Mouse (Mus musculus) CD4-positive helper T cell, adult 2 months (primary cell): ENCODE data around the gene C8a.

Experiments
- DNase-seq: peaks from one replicate; pipeline ENCODE4 v3.0.0-alpha.2; 2012; ENCODE audit warnings: low read depth, missing footprints, low spot score

Gene C8a

DNA sequence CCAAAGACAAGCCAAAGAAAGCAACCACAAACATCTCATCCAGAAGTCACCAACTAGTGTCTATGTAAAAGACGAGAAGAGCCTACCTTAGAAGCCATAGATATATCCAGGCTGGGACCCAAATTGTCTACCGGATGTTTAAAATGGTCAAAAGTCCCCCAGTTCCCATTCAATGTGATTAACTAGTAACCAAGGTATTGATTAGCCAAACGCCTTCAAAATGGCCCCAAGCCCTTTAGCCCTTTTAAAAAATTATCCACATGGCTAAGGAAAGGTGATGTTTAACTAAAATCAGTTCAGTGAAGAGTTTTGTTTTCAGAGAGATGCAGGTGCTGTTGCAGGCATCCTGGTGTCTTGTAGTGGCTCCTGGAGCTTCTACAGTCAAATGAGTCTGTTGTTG lies at the start of gene C8a:
Gene C8a (minus strand): TSS at position 76 of the 400 bp plus-strand sequence.
- no peak for DNase-seq

DNA sequence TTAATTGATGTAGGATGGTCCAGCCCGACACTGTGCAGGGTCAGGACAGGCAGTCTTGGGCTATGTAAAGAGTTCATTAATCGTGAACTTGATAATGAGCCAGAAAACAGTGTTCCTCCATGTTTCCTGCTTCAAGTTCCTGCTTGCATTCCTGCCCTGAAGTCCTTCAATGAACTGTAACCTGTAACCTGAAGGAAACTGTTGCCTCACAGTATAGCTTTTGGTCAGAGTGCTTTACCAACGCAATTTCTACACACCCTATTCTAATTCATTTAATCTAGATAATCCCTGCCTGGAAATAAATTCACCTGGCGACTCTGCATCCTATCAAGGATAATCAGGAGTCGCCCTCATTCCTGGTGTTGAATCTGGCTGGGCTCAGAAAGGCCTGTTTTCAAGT lies 49.2 kb upstream of the C8a start:
- DNase-seq = no peak

DNA sequence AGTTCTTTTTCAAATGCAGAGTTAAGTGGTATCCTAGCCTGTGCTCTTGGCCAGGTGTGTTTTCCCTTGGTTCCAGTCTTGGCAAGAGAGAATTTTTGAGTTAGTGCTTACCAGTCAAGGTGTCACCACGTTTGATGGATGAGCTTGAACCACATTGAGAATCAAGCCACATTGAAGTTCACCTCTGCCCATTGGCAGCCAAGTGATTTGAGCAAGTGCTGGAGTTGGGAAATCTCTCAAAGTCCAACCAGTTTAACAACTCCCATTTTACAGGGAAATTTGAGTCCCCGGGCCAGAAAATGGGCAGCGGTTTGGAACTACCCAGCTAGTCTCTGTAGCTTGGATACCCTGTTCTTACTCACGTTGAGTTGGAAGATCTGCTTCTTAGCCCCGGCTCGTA lies 41.8 kb upstream of the C8a start:
- no peak for DNase-seq

DNA sequence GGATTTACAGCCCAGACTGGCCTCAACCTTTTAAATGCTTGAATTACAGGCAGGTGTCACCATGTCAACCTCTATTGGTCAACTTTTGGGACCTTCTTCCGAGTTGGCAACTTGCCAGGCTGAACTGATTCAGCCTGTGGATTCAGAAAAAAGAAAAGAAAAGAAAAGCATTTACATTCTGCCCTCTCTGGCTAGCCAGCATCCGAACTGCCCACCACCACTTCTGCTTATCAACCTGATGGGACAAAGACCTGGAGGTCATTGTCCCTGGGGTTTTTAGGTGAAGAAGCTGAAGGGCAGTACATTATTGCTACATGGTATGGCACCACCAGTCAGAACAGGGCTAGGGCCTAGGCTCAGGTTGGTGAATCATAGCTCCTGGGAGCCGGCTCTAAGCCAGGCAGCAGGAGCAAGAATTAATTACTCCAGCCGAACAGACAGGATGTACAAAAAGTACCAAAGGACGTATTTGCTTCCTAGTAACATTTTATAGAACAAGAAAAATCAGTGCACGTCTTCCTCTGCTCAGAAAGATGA lies 38.6 kb upstream of the C8a start:
- no peak for DNase-seq

DNA sequence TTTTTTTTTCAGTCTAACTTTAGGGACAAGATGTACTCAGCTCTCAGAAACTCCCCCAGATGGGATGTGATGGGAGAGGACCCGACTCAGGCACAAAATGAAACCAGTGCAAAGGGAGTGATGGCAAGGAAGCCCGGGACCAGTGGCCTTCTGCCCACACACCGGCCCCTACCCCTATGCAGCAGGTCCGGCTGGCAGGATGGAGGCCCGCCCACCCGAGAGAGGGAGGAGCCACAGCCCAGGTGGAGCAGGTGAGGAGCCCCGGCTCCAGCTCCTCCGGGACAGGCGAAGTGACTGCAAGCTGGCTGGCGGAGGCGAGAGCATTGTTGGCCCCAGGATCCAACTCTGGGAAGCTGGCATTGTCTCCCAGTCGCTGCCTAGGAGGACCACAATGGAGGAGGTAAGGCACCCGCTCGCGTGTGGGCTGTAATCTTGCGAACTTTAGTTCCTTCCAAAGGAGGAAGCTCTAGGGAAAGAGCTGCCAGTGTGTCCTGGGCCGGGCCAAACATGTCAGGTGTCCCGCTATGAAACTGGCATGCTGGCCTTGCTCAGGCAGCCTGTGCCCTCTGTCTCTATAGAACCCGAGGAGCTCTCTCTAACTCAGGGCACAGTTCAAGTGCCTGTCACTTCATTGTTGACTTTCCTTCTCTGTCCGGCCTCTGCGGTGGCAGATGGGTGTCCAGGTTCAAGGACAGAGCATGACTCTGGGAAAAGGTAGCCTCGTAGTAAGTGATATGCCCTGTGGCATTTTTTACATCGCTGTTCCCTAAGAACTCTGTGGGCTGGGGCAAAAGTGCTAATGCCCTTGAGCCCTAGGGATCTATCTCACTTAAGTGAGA lies 37.3 kb upstream of the C8a start, which contains the start of gene Fyb2:
Gene Fyb2 (plus strand): TSS at position 166 of the 839 bp plus-strand sequence.
- no peak for DNase-seq

DNA sequence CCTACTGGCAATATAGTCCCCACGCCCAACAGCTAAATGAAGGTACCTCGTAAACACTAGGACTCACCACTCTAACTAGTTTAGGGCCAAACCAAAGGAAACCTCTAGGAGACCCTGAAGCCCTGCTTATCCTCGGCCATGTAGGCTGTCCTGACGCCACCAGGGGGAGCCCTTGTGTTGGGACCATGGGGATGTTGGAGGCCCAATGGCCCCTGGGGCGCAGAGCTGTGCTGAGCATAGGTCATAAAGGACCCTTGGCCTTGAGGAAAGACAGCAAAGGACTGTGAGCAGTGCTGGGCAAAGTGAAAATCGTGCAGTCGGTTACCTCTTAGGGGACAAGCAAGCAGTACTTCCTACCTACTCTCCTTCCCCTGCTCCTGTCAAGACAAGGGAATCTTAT lies 35.5 kb upstream of the C8a start:
- no peak for DNase-seq

DNA sequence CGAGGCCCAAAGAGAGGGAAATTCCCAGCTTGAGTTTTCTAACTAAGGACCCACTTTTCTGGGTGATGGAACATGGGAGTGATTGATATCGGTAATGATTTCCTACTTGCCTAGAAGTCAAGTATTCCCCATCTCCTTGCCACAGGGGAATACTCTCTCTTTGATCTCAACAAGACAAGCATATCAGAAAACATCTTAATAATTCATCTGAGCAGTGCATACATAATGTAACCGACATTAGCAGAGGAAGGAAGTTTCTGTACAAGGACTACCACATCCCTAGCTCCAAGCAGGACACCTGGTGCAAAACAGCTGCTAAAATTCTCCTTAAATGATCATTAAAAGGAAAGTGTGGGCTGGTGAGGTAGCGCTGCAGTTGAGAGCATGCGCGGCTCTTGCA lies 28.9 kb upstream of the C8a start:
- no peak for DNase-seq

DNA sequence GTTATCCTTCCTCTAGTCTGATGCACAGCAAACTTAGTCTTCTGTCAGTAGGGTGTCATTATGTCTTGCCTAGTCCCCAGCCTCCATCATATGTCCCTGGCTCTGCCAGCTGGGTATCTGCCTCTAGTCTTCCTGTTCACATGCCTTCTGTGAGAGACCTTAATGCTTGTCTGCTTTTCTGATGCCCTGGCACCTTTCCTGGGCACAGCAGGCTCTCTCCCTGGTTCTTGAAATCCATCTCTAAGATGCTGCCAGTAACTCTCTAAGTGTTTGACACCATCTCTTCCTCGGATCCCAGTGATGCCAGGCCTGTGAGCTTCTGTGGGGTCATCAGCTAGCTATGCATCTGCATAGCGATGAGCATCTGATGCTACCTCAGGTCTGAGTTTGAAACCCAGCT lies 26.6 kb upstream of the C8a start:
- no peak for DNase-seq

DNA sequence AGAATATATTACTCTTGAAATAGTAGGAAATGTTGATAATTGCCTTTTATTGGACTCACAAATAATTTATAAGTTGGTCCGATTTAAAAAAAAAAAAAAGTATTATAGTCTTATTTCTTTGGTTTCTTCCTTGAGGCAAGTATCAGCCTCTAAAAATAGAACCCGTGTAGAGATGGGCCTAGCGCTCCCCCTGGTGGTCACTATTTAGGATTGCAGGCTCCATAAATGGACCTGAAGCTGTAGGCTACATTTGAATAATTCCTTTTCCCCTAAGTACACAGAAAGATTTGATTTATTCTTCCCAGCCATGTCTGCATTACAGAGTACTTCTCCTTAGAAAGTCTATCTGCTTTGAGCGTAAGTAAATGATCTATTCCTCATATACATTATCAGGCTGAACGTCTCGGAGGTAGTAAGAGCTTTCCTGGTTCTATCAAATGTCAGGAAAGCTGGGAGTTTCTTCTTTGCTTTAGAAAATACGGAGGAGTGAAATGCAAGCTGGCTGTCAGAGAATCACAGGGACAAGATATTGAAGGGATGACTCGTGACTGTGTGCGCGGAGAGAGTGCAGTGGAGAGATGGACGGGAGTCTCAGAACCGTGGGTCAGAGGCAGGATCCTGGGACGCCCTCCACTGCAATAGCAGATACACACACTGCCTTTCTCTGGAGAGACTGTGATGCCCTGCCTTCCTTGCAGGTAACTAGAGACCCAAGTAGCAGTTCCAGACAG lies 18.0 kb upstream of the C8a start:
- DNase-seq = peak; percentile 16

DNA sequence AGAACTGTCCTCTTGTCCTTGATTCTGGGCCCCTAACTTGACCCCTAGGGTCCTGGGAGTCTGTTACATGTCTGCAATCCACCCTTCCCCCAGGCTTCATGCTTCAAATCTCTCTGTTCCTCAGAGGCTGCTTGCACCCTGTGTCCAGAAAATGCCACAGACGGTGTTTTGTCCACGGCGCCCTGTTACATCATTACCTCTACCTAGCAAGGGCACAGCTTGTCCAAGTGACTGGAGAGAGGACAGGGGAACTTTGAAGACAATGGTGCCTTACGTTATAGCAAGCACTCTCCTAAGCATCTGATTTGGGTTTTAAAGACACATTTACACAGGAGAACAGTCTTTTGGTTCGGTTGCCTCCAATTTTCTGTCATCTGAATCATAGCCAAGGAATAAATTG lies 17.4 kb upstream of the C8a start:
- DNase-seq = no peak

DNA sequence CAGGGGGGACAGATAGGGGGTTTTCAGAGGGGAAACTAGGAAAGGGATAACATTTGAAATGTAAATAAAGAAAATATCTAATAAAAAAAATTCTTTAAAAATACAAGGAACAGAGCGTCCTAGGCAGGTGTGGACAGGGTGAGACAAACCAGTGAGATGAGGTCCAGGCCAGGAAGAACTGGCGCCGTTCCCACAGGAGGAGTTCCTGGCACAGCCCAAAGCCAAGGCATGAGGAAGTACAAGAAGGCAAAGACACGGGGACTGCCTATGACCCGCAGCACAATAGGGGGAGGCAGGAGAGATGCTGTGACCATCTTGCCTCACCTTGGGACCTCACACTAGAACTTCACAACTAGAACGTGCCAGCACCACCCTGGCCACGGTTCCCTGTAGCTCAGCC lies 15.5 kb upstream of the C8a start:
- no peak for DNase-seq

DNA sequence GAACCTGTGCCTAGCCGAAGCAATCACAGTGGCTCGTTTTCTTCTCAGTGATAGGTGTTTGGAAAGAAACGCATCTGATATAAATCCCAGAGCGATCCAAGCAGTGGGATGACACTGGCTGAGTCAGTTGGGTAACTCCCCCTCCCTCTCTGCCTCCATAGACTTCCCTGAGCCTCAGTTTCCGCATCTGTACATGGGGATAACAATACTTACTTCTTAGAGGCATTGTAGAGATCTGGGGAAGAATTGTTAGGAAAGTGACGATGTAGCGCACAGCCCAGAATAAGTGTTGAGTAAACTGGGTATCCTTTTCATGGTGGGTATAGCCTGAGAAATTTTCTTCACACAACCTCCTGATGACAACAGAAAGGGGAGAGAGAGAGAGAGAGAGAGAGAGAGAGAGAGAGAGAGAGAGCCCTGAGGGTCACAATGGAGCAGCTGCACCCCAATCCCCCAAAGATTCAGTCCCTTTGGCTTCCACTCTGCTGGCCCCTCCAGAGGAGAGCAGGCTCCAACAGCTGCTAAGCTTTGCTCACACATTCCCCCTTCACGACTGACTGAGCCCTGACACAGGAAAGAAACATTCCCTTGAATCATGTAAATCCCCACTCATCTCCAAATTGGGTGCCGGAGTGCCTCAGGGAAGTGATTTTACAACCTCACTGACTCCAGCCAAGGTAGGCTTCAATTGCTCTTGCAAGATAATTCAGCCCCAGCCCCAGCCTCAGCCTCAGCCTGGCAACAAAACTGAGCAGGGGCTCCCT lies 12.5 kb upstream of the C8a start:
- no peak for DNase-seq

DNA sequence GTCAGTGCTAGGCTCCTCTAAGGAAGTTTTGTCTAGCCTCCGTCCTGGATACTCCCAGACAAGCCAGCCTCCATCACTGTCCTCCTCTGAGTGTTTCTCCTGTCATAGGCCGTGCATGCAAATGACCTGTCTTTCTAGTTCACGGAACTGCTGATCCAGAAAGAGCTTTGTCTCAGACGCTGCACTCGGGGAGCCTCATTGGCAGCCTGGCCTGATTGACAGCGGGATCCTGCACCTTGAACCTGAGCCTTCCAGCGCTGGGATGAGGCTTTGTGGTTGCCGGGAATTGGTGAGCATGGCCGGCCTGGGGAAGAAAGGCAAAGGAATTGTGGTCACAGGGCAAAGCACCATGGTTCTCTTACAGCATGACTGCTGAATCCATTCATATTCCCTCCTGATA lies 11.3 kb upstream of the C8a start:
- no peak for DNase-seq

DNA sequence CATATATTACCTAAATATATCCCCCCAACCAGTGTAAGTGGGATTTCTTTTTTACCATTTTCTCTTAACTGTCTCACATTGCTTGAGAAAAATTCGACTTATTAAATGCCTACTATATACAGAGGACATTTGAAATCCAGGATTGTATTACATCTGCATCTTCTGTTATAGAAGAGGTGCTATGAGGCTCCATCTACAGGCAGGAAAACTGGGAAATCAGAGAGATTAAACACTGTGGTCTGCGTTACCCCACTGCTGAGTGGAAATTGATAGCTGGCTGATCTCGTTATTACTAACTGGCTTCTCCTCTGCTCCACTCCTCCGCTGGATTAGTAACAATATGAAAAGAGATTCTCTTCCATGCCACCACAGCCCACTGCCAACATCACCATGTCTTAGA lies 366 bp downstream of the C8a start:
- DNase-seq = no peak

DNA sequence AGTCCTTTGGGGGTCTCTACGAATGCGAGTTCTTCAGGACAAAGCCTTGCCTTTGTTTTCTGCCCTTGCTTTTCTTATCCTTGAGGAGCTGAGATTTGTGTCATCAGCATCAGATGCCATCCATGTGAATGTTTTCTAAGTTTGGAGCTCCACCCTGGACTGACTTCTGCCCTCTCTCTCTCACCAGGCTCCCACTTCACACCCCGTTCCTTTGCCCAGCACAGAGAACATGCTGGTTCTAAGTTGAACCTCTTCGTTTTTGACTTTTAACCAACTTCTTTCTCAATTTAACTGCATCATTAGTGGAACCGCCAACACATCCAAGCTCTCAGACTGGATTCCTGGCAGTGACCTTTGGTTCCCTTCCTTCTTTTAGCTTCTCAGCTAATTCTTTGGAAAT lies 6.0 kb downstream of the C8a start:
- DNase-seq = no peak

DNA sequence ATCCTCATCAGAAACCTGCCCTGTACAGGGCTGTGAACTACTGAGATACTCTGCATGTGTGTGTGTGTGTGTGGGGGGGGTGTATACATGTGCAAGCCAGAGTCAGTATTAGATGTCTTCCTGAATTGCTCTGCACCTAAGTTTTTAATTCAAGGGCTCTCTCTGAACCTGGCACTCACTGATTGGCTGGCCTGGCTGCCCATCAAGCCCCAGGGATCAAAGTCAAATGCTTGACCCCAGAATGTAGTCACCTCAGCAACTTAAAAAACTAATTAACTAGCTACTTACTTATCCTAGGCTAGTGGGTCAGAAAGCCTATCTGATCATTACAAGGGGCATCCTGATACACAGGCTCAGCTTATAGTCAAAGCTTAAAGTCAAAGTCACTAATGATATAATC lies 6.6 kb downstream of the C8a start:
- no peak for DNase-seq

DNA sequence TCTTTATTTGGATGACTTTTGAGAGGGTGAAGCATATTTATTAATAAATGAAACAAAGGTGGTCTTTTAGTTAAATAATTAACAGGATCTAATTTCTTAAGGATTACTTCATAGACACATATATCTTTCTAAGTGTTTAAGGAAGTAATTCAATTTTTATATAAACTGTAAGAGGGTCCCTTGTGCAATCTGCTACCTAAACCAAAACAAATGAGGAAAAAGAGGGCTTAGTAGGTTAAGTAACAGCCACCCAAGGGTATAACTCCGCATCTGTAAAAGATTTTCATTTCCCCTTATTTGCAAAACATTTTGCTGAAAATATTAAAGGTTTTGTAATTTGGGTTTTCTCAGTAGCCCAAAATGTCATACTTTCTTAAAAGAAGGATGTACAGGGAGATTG lies 11.8 kb downstream of the C8a start:
- no peak for DNase-seq

DNA sequence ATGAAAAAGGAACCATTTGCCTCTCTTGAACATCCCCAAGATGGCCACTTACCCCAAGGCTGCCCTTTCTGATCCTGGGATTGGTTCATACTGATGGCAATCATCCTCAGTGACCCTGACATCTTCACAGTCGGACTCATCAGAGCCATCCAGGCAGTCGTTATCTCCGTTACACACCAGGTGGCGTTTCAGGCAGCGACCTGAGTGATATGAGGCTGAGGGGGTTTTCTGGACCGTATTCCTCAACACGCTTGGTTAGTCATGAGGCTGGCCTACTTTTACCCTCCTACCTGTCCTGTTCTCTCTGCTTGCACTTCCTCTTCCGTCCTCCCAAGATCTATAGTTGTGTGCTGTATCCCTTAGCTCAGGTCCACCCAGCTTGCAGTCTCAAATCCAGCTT lies 15.0 kb downstream of the C8a start:
- no peak for DNase-seq

DNA sequence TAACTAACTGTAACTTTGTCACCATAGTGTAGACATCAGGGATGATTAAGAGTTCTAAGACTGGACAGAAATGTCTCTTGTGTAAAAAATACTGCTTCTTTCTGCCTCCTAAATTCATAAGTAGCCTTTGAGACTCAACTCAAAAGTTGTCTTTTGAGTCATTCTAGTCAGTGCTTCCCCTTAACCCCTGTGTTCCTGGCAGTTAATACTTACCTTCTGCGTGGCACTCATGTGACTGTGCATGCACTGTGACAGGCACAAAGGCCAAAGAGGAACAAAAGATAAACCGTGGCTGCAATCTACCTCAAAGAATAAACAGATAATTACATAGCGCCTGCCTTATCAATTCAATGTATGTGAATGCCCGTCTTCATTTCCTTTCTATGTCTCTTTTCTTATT lies 18.4 kb downstream of the C8a start:
- no peak for DNase-seq

DNA sequence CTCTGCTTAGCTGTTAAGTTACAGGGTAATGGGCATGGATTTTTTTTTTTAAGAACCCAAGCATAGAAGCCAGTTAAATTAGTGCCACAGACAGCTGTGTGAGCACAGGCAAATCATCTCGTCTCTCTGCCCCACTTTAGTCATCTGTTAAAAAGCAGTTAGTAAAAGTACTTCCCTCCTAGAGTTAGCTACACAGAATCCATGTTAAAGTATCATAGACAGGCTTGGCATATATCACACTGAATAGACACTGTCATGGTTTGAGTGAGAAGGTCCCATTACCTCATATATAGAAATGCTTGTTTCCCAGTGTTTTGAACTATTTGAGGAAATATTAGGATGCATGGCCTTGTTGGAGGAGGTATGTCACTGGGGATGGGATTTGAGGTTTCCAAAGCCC lies 19.2 kb downstream of the C8a start, which contains the start of gene Gm17662:
Gene Gm17662 (plus strand): TSS at position 301 of the 400 bp plus-strand sequence.
- no peak for DNase-seq

DNA sequence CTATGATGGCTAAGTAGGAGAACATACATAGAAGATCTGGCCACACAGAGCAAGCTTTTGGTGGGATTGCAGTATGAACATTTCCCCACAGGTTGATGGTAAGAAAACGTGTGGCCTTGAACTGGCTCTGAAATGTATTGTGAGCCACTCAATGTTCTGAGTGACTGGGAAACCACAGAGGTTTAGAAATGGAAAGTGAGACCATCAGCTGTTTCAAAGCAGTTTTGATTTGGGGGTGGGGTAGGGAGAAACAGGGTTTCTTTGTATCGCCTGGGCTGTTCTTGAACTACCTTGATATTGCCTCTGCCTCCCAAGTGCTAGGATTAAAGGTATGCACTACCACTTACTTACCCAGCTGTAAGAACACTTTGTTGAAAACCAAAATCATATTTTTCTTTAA lies 21.0 kb downstream of the C8a start:
- DNase-seq = no peak

DNA sequence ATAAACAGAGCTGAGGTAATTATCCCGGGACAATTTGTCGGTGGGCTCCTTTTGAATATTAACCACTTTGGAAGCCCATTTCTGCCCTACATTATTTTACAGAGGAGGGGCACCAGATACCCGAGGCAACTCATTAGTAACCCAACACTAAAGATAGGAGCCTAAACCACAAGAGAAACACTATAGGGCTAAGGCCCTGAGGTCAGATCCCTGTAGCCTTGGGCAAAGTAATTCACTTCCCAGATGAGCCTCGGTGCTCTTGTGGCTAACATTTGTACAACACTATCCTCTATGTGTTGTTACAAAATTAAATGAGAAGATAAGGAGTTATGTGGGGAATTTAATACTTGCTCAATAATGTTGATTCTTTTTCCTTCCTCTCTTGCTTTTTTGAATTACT lies 32.7 kb downstream of the C8a start:
- DNase-seq = no peak
